In genomic region chr8:123463651-123464050, GRCm38 (mm10) we compare ENCODE assay signal across 13 mouse cellular contexts.
"Had no signal": no experiment of that assay in that cellular context is flagged by ENCODE, and none has a peak within 500 bp of the region (broad histone marks: within the 10 kb centered on the region; RNA-seq: fewer than 3 reads in every experiment).

No protein-coding gene starts in this region.

- DNase-seq: gastrocnemius, adult 2 months; gastrocnemius, postnatal 10 days; gastrocnemius, postnatal 25 days; heart, adult 18-20 months; heart, postnatal 10 days; heart, postnatal 4 days; kidney, adult 18-20 months; kidney, adult 8-10 months; kidney, postnatal 10 days; kidney, postnatal 25 days; kidney, postnatal 4 days; liver; liver, embryonic 13.5 days had no signal
